Mouse (Mus musculus): ENCODE data around the gene Zscan10.

Zscan10 gene

GRCm38 (mm10) chr17:23651363-23651762, 50.7 kb downstream of the Zscan10 start:
- no peak for DNase-seq (ENCODE audit: low spot score in 2 of 2)

- no peak for DNase-seq (ENCODE audit: low spot score in 2 of 2)
Observed at GRCm38 (mm10) chr17:23653324-23653723, 52.7 kb downstream of the Zscan10 start.

DNA sequence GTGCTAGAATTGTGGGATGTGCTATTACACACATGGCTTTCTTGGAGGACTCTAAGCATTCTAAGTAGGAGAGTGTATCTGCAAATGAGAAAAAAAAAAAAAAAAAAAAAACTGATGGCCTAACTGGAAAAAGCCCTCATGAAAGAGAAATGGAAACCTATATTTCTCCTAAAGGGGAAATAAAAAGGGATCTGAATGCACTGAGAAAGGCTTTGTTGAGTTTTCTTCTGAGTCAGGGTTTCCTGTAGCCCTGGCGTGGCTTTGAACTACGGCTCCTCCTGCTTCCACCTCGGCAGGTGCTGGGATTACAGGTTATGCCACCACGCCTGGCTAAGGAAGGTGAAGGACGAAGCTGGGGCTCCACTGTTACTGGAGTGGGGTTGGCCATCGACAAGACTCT, 53.3 kb downstream of the Zscan10 start:
- no peak for DNase-seq (ENCODE audit: low spot score in 2 of 2)

GRCm38 (mm10) chr17:23654410-23654809, 53.8 kb downstream of the Zscan10 start:
- no peak for DNase-seq (ENCODE audit: low spot score in 2 of 2)

GRCm38 (mm10) chr17:23658450-23658849, 57.8 kb downstream of the Zscan10 start:
- no peak for DNase-seq (ENCODE audit: low spot score in 2 of 2)

DNA sequence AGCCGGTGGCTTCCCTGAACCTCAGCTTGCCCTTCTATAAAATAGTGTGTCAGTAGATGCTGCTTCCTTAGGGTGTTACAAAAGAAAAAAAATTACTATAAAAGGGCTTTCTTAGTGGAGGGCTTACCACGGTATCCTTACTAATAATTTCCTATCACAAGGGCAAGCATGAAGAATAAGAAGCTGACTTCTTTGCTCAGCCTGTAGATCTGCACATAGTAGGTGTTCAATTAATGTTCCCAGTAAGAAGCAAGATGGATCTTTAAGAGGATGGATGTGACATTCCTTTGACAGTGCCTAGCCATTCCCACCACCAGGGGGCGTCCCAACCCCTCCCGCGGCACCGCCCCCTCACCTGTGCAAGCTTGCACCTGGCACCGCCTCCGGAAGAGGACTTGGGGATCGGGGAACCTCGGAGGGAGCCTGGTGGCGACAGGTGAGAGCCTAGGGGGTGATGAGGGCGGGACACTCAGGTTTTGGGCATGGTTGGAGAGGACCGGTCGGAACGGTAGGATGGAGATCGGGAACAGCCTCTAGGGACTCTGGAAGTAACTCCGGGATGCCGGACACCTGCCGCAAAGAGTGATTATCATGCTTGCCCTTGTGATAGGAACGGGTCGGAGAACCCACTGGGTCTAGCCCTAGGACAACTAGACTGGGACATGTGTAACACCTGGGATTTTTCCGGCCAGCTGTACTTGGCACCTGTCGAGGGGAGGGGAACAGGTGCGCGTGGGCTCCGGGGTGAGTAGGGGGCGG, 59.6 kb downstream of the Zscan10 start, which contains the start of gene Bicdl2:
Gene Bicdl2, plus strand, starts transcription at position 390 of the 759 bp plus-strand sequence.
- no peak for DNase-seq (ENCODE audit: low spot score in 2 of 2)
